Mouse (Mus musculus) cerebral cortex, adult 2 months (tissue): Measurements from ENCODE around the gene Eif4a3.

Source experiments
- WGBS: fragments of 180-500 bp; shearing (Covaris S2); methylation state at CpG from one replicate; pipeline ENCODE4 v1.1.7; 2018; 5-methylcytosine and 5-hydroxymethylcytosine counted together

Gene Eif4a3

DNA sequence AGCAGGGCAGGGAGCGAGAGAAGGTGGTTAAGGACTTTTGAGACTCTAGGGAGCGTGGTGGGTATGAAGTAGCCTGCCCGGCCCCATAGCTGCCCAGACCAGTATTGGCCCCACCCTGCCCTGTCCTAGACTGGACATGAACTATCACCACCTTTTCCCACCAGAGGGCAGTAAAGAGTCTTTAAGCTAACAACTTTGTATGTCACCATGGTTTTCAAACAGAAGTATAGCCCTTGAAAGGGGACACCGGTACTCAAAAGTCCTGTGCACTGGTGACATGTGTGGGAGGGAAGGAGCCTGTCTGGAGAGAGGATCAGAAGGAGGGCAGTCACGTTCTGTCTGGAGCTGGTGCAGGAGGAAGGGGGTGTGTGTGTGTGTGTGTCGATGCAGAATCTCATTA, 50.9 kb downstream of the Eif4a3 start:
- 32% methylated on average over 6 of the region's 6 CpGs for WGBS

DNA sequence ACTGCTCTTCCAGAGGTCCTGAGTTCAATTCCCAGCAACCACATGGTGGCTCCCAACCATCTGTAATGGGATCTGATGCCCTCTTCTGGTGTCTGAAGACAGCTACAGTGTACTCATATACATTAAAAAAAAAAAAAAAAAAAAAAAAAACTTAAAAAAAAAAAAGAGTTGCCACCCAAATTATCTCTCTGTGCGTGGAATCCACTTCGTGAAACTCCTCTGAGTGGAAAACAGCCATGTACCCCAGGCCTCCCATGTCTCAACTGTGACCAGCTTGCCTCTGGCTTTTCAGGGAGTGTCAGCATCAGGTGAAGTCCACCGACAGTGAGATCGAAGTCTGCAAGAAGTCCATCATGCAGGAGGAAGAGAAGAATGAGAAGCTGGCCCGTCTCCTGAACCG, 54.3 kb downstream of the Eif4a3 start:
- WGBS = 96% methylated on average over 6 of the region's 6 CpGs

DNA sequence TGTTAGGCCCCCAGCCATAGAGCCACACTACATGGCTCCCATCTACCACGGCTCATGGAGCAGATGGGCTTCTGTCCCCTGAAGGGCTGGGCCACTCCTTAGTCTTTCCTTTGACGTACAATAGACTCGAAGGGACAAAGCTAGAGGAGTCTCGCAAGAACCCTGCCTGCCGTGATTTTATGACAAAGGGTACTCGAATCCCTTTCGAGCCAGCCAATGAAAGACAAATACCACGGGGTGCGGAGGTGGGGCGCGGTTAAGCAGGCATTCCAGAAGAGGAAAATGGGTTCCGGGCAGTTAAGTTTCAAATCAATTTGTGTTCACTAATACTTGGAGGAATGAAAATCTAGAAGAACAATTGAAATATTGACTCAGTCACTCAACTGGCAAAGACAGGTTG, 60.4 kb downstream of the Eif4a3 start:
- WGBS = 96% methylated on average over 12 of the region's 12 CpGs
